Mouse (Mus musculus): ENCODE measurements around the gene Lamc3. TPM values are rescaled to one million over a fixed set of nuclear protein-coding genes. Genes with fewer than 3 reads are reported as not detected.
A peak's percentile ranks its signal among the peaks of the same experiment; 100 is the strongest.
"Not testable (repeated sequence)": the region's sequence is repeated elsewhere in the genome, so short reads cannot be mapped to it uniquely, and the experiment has no call there.

The Lamc3 gene
- polyA plus RNA-seq, 1 experiment, result 4.4 TPM

GRCm38 (mm10) chr2:31906407-31906806 is 19.3 kb downstream of the Lamc3 start:
- Histone ChIP-seq H3K4me3 (ENCODE audit: low read depth, low read length) (no peak overlapping the region), H3K36me3 (ENCODE audit: control insufficient read depth, insufficient read depth, low read length) (no peaks in the 10 kb centered on the region), H3K27me3 (ENCODE audit: control insufficient read depth, insufficient read depth, low read length) (no peaks in the 10 kb centered on the region), H3K4me1 (ENCODE audit: control insufficient read depth, insufficient read depth, insufficient read length, low read length) (no peaks in the 10 kb centered on the region), H3K27ac (ENCODE audit: insufficient read depth, low read depth, low read length) (no peak overlapping the region)
- 52% methylated on average over 9 of the region's 9 CpGs for WGBS
- TF ChIP-seq POLR2A (IDR thresholded peaks at IDR 0.05; ENCODE audit: low read depth, low read length) (no peak), CTCF (IDR thresholded peaks at IDR 0.05; ENCODE audit: extremely low read depth, insufficient read length, insufficient replicate concordance, low read depth, low read length) (no peak)

GRCm38 (mm10) chr2:31912575-31912974 is 25.5 kb downstream of the Lamc3 start:
- 77% methylated on average over 4 of the region's 4 CpGs for WGBS
- H3K4me3 ChIP-seq (ENCODE audit: low read depth, low read length), result no peak overlapping the region
- H3K4me1 ChIP-seq (ENCODE audit: control insufficient read depth, insufficient read depth, insufficient read length, low read length), result no peaks in the 10 kb centered on the region
- H3K36me3 ChIP-seq (ENCODE audit: control insufficient read depth, insufficient read depth, low read length), result no peaks in the 10 kb centered on the region
- no peaks in the 10 kb centered on the region for H3K27me3 ChIP-seq (ENCODE audit: control insufficient read depth, insufficient read depth, low read length)
- TF ChIP-seq POLR2A (IDR thresholded peaks at IDR 0.05; ENCODE audit: low read depth, low read length), result no peak
- peak; percentile 35; the same call in 1 of the 2 replicates for TF ChIP-seq CTCF (IDR thresholded peaks at IDR 0.05; ENCODE audit: extremely low read depth, insufficient read length, insufficient replicate concordance, low read depth, low read length)
- no peak overlapping the region for H3K27ac ChIP-seq (ENCODE audit: insufficient read depth, low read depth, low read length)

- not testable (repeated sequence) for H3K27ac ChIP-seq (ENCODE audit: insufficient read depth, low read depth, low read length); H3K4me3 ChIP-seq (ENCODE audit: low read depth, low read length); H3K27me3 ChIP-seq (ENCODE audit: control insufficient read depth, insufficient read depth, low read length); H3K36me3 ChIP-seq (ENCODE audit: control insufficient read depth, insufficient read depth, low read length); H3K4me1 ChIP-seq (ENCODE audit: control insufficient read depth, insufficient read depth, insufficient read length, low read length)
Measured at GRCm38 (mm10) chr2:31914213-31914612, 27.1 kb downstream of the Lamc3 start.

GRCm38 (mm10) chr2:31915112-31915511 is 28.0 kb downstream of the Lamc3 start:
- Histone ChIP-seq H3K4me3 (ENCODE audit: low read depth, low read length) (no peak overlapping the region), H3K27me3 (ENCODE audit: control insufficient read depth, insufficient read depth, low read length) (no peaks in the 10 kb centered on the region), H3K36me3 (ENCODE audit: control insufficient read depth, insufficient read depth, low read length) (no peaks in the 10 kb centered on the region), H3K27ac (ENCODE audit: insufficient read depth, low read depth, low read length) (no peak overlapping the region), H3K4me1 (ENCODE audit: control insufficient read depth, insufficient read depth, insufficient read length, low read length) (no peaks in the 10 kb centered on the region)
- TF ChIP-seq POLR2A (IDR thresholded peaks at IDR 0.05; ENCODE audit: low read depth, low read length), result no peak
- peak; percentile 87; the same call in 1 of the 2 replicates for TF ChIP-seq CTCF (IDR thresholded peaks at IDR 0.05; ENCODE audit: extremely low read depth, insufficient read length, insufficient replicate concordance, low read depth, low read length)
- WGBS, result 18% methylated on average over 4 of the region's 4 CpGs

GRCm38 (mm10) chr2:31917636-31918035 is 30.5 kb downstream of the Lamc3 start:
- Histone ChIP-seq H3K27me3 (ENCODE audit: control insufficient read depth, insufficient read depth, low read length) (no peaks in the 10 kb centered on the region), H3K4me3 (ENCODE audit: low read depth, low read length) (no peak overlapping the region), H3K4me1 (ENCODE audit: control insufficient read depth, insufficient read depth, insufficient read length, low read length) (no peaks in the 10 kb centered on the region), H3K27ac (ENCODE audit: insufficient read depth, low read depth, low read length) (no peak overlapping the region), H3K36me3 (ENCODE audit: control insufficient read depth, insufficient read depth, low read length) (no peaks in the 10 kb centered on the region)
- TF ChIP-seq CTCF (IDR thresholded peaks at IDR 0.05; ENCODE audit: extremely low read depth, insufficient read length, insufficient replicate concordance, low read depth, low read length) (peak; percentile 54; the same call in 1 of the 2 replicates), POLR2A (IDR thresholded peaks at IDR 0.05; ENCODE audit: low read depth, low read length) (no peak)
- 18% methylated on average over 4 of the region's 4 CpGs for WGBS

- H3K4me3 ChIP-seq (ENCODE audit: low read depth, low read length), result no peak overlapping the region
- no peak overlapping the region for H3K27ac ChIP-seq (ENCODE audit: insufficient read depth, low read depth, low read length)
- 61% methylated on average over 4 of the region's 4 CpGs for WGBS
- H3K4me1 ChIP-seq (ENCODE audit: control insufficient read depth, insufficient read depth, insufficient read length, low read length), result no peaks in the 10 kb centered on the region
- no peaks in the 10 kb centered on the region for H3K27me3 ChIP-seq (ENCODE audit: control insufficient read depth, insufficient read depth, low read length)
- H3K36me3 ChIP-seq (ENCODE audit: control insufficient read depth, insufficient read depth, low read length), result no peaks in the 10 kb centered on the region
- TF ChIP-seq POLR2A (IDR thresholded peaks at IDR 0.05; ENCODE audit: low read depth, low read length), result no peak
- TF ChIP-seq CTCF (IDR thresholded peaks at IDR 0.05; ENCODE audit: extremely low read depth, insufficient read length, insufficient replicate concordance, low read depth, low read length), result no peak
Measured at GRCm38 (mm10) chr2:31923645-31924044, 36.6 kb downstream of the Lamc3 start.

- no peaks in the 10 kb centered on the region for H3K27me3 ChIP-seq (ENCODE audit: control insufficient read depth, insufficient read depth, low read length)
- no peak overlapping the region for H3K4me3 ChIP-seq (ENCODE audit: low read depth, low read length)
- TF ChIP-seq CTCF (IDR thresholded peaks at IDR 0.05; ENCODE audit: extremely low read depth, insufficient read length, insufficient replicate concordance, low read depth, low read length) (no peak), POLR2A (IDR thresholded peaks at IDR 0.05; ENCODE audit: low read depth, low read length) (no peak)
- H3K36me3 ChIP-seq (ENCODE audit: control insufficient read depth, insufficient read depth, low read length), result no peaks in the 10 kb centered on the region
- no peak overlapping the region for H3K27ac ChIP-seq (ENCODE audit: insufficient read depth, low read depth, low read length)
- no peaks in the 10 kb centered on the region for H3K4me1 ChIP-seq (ENCODE audit: control insufficient read depth, insufficient read depth, insufficient read length, low read length)
- 16% methylated on average over 9 of the region's 9 CpGs for WGBS
Measured at GRCm38 (mm10) chr2:31924811-31925210, 37.7 kb downstream of the Lamc3 start.

- 16% methylated on average over 4 of the region's 4 CpGs for WGBS
- H3K4me3 ChIP-seq (ENCODE audit: low read depth, low read length), result no peak overlapping the region
- no peaks in the 10 kb centered on the region for H3K27me3 ChIP-seq (ENCODE audit: control insufficient read depth, insufficient read depth, low read length)
Measured at GRCm38 (mm10) chr2:31925936-31926335, 38.8 kb downstream of the Lamc3 start.

More at GRCm38 (mm10) chr2:31925936-31926335, 38.8 kb downstream of the Lamc3 start:
- Histone ChIP-seq H3K4me1 (ENCODE audit: control insufficient read depth, insufficient read depth, insufficient read length, low read length) (no peaks in the 10 kb centered on the region), H3K36me3 (ENCODE audit: control insufficient read depth, insufficient read depth, low read length) (no peaks in the 10 kb centered on the region), H3K27ac (ENCODE audit: insufficient read depth, low read depth, low read length) (no peak overlapping the region)
- TF ChIP-seq CTCF (IDR thresholded peaks at IDR 0.05; ENCODE audit: extremely low read depth, insufficient read length, insufficient replicate concordance, low read depth, low read length), result no peak
- no peak for TF ChIP-seq POLR2A (IDR thresholded peaks at IDR 0.05; ENCODE audit: low read depth, low read length)

All from small intestine, adult 2 months (tissue).